Mouse (Mus musculus) forebrain, embryonic 10.5 days (tissue): ENCODE data around the gene Vwf. TPM values are rescaled to one million over a fixed set of nuclear protein-coding genes. Genes with fewer than 3 reads are reported as not detected.

ENCODE experiments used
- DNase-seq: peaks from one replicate; pipeline ENCODE4 v3.0.0-alpha.2; 2017; ENCODE audit warnings: low spot score; ENCODE audit errors: extremely low spot score
- H3K27ac ChIP-seq: fragments of 300-500 bp; sonication (generic); 2 replicates; pipeline ENCODE4 v1.5.1; 2016; ENCODE audit warnings: mild to moderate bottlenecking
- H3K27me3 ChIP-seq: fragments of 300-500 bp; sonication (generic); 2 replicates; pipeline ENCODE4 v1.6.1; 2016; ENCODE audit warnings: mild to moderate bottlenecking; ENCODE audit not compliant: poor library complexity, severe bottlenecking
- H3K36me3 ChIP-seq: fragments of 300-500 bp; sonication (generic); replicated peaks from 2 replicates; pipeline ENCODE4 v1.6.1; 2016; ENCODE audit warnings: mild to moderate bottlenecking, moderate library complexity
- H3K4me1 ChIP-seq: fragments of 300-500 bp; sonication (generic); 2 replicates; pipeline ENCODE4 v1.6.1; 2016
- H3K4me3 ChIP-seq: fragments of 300-500 bp; sonication (generic); 2 replicates; pipeline ENCODE4 v1.5.1; 2016; ENCODE audit warnings: mild to moderate bottlenecking, moderate library complexity
- H3K9me3 ChIP-seq: fragments of 300-500 bp; sonication (generic); 2 replicates; pipeline ENCODE4 v1.6.1; 2016; ENCODE audit warnings: mild to moderate bottlenecking, moderate library complexity
- WGBS: fragments of 180-500 bp; shearing (Covaris S2); methylation state at CpG from one replicate; pipeline ENCODE4 v1.1.7; 2016; 5-methylcytosine and 5-hydroxymethylcytosine counted together
- polyA plus RNA-seq: library from polyadenylated mRNA; unstranded; fragments of >200 nt; fragmentation: Nextera tagmentation; extraction: Ambion mirVana; gene quantifications from 2 replicates; pipeline ENCODE4 v1.2.1, GENCODE M21; 2016

Gene Vwf
- polyA plus RNA-seq, 1 experiment from 2014 or later, result 5.9 TPM

- DNase-seq, result no peak
- Histone ChIP-seq H3K4me3 (no peak overlapping the region), H3K9me3 (no peaks in the 10 kb centered on the region), H3K27ac (no peak overlapping the region), H3K36me3 (no peaks in the 10 kb centered on the region), H3K4me1 (peaks cover 3% of the 10 kb centered on the region; the same call in 1 of the 2 replicates), H3K27me3 (no peaks in the 10 kb centered on the region)
- 91% methylated on average over 11 of the region's 11 CpGs for WGBS
Measured at GRCm38 (mm10) chr6:125680613-125681012, 134.0 kb downstream of the Vwf start.

GRCm38 (mm10) chr6:125685420-125685819, 138.8 kb downstream of the Vwf start:
- no peaks in the 10 kb centered on the region for H3K36me3 ChIP-seq
- no peak overlapping the region for H3K4me3 ChIP-seq
- peaks cover 26% of the 10 kb centered on the region for H3K27me3 ChIP-seq
- no peaks in the 10 kb centered on the region for H3K9me3 ChIP-seq
- no peak for DNase-seq
- H3K27ac ChIP-seq, result no peak overlapping the region
- H3K4me1 ChIP-seq, result peaks cover 10% of the 10 kb centered on the region

DNA sequence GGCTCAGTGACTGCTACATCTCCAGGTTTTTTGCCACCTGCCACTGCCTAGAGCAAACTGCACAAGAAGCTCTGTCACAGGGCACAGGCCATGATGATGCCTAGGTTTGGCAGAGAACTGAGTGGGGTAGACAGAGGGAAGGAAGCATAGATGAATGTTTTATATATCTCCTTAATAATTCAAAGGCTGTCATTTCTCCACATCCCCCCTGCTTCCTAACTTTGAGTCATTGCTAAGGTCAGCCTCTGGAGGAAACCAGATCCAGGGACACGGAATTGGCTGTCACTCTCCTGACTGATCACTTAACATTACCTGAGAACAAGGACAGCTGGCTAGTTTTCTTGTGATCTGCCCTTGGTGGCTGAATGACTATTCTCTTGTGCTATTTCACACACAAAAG, 141.4 kb downstream of the Vwf start:
- Histone ChIP-seq H3K36me3 (no peaks in the 10 kb centered on the region), H3K4me1 (peaks cover 14% of the 10 kb centered on the region), H3K9me3 (no peaks in the 10 kb centered on the region), H3K27ac (no peak overlapping the region), H3K4me3 (no peak overlapping the region), H3K27me3 (peaks cover 45% of the 10 kb centered on the region)
- no peak for DNase-seq
- 77% methylated on average over 1 of the region's 1 CpGs for WGBS

DNA sequence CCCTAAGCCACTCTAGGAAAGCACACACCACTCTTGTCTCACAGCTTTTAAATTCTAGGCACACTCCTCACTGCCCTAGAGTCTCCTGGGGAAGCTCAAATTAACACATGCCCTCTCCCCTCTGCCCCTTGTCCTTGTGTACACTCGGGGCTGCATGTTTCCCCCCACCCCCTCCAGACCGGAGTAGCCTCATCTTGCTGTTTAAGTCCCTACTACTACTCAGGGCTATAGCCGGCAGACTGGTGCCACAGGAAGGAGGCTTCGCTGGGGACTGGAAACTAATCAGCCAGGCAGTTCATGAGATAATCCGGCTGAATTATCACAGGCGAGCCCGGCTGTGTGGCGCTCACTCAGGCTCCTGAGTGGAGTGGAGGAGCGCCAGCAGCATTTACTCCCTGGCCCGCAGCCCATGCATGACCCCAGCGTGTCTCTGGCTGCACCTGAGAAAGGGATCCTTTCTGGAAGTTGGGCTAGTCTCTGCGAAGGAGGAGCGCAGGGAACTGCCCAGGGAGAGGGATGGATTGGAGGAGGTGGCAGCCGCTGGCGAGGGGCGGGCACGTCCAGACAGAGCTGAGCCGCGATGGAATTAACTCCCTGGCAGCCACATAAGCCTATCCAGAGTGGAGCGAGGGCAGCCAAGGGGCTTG, 143.6 kb downstream of the Vwf start, which contains the start of gene Ano2:
Ano2 (plus strand) TSS at position 363 of the 647 bp plus-strand sequence.
- DNase-seq, result peak; percentile 23
- Histone ChIP-seq H3K27ac (no peak within 1 kb of the TSS; the same call in 1 of the 2 replicates), H3K4me3 (peak within 1 kb of the TSS; percentile 49), H3K4me1 (peaks cover 17% of the 10 kb centered on the region), H3K27me3 (peaks cover 45% of the 10 kb centered on the region), H3K36me3 (no peaks in the 10 kb centered on the region), H3K9me3 (no peaks in the 10 kb centered on the region)
- WGBS, result under 1% methylated on average over 20 of the region's 20 CpGs

- no peak overlapping the region for H3K4me3 ChIP-seq
- no peaks in the 10 kb centered on the region for H3K9me3 ChIP-seq
- H3K27me3 ChIP-seq, result no peaks in the 10 kb centered on the region
- H3K36me3 ChIP-seq, result no peaks in the 10 kb centered on the region
- H3K4me1 ChIP-seq, result no peaks in the 10 kb centered on the region
- no peak overlapping the region for H3K27ac ChIP-seq
- DNase-seq, result no peak
- WGBS, result 90% methylated on average over 2 of the region's 2 CpGs
Measured at GRCm38 (mm10) chr6:125701146-125701545, 154.6 kb downstream of the Vwf start.

DNA sequence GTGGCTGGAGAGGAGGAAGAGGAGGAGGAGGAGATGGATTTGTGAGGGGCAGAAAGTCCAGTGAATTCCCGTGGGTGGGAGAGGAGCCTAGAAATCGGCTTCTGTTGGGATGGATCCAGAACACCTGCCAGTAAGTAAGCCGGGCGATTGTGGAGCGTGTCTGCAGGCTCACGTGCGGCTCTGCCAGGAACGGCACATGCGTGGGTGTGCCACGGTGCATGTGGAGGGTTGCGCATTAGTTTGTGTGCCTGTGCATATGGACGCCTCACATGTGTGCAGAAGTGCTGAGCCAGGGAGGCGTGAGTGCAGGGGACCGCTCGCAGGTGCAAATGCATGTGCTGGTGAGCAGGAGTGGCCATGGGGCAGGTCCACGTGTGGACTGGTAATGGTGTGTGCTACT, 164.7 kb downstream of the Vwf start:
- Histone ChIP-seq H3K36me3 (no peaks in the 10 kb centered on the region), H3K27me3 (no peaks in the 10 kb centered on the region), H3K9me3 (no peaks in the 10 kb centered on the region), H3K4me3 (no peak overlapping the region), H3K4me1 (no peaks in the 10 kb centered on the region), H3K27ac (no peak overlapping the region)
- 90% methylated on average over 16 of the region's 16 CpGs for WGBS
- DNase-seq, result no peak

GRCm38 (mm10) chr6:125726408-125726807, 179.8 kb downstream of the Vwf start:
- no peak overlapping the region for H3K4me3 ChIP-seq
- no peak for DNase-seq
- WGBS, result 85% methylated on average over 2 of the region's 2 CpGs
- no peaks in the 10 kb centered on the region for H3K36me3 ChIP-seq
- H3K27me3 ChIP-seq, result no peaks in the 10 kb centered on the region
- no peak overlapping the region for H3K27ac ChIP-seq
- H3K9me3 ChIP-seq, result no peaks in the 10 kb centered on the region
- H3K4me1 ChIP-seq, result peaks cover 9% of the 10 kb centered on the region; the same call in 1 of the 2 replicates

GRCm38 (mm10) chr6:125727484-125727911, 180.9 kb downstream of the Vwf start:
- H3K27ac ChIP-seq, result no peak overlapping the region
- H3K9me3 ChIP-seq, result no peaks in the 10 kb centered on the region
- H3K36me3 ChIP-seq, result no peaks in the 10 kb centered on the region
- no peak overlapping the region for H3K4me3 ChIP-seq
- H3K4me1 ChIP-seq, result peaks cover 9% of the 10 kb centered on the region; the same call in 1 of the 2 replicates
- WGBS, result 56% methylated on average over 5 of the region's 5 CpGs
- no peak for DNase-seq
- H3K27me3 ChIP-seq, result no peaks in the 10 kb centered on the region

DNA sequence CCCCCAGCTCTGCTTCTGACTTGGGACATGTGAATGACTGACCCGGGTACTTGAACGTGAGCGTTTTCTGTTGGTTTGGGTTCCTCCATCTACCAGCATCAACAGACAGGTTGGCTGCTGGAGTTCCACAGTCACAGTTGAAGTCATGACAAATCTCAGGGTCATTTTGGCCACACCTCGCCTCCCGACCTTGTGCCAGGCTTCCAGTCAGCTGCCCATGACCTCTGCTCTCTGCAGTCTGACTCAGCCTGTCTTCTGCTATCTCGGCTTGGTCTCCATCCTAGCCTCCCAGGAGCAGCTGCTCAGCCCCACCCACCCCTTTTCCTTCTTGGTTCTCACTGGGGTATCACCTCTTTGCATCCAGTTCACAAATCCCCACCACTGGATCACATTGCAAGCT, 182.9 kb downstream of the Vwf start:
- 86% methylated on average over 6 of the region's 6 CpGs for WGBS
- no peaks in the 10 kb centered on the region for H3K36me3 ChIP-seq

DNA sequence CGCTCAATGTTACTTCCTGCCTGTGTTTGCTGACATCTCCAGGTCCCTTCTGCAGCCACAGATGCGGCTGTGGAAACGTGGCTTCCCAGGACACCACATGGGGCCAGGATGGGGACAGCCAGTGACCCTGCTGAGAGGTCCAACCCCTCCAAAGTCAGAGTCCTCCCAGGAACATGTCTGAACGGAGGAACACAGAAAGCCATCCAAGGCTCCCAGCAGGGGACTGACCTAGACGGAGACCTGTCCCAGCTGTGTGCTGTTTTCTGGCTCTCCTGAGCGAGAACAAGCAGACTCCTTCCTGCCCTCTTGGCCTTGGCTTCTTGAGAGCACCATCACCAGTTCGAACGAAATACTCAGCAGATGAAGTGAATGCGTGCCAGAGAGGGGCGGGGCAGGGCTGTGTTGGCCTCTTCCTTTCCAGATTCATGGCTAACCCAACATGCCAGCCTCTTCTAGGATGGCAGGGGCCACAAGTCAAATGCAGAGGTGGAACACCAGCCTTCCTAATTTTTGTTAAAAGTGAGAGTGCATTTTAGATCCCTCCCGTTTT, 183.5 kb downstream of the Vwf start:
- Histone ChIP-seq H3K9me3 (no peaks in the 10 kb centered on the region), H3K27me3 (no peaks in the 10 kb centered on the region), H3K36me3 (no peaks in the 10 kb centered on the region), H3K4me1 (peaks cover 9% of the 10 kb centered on the region; the same call in 1 of the 2 replicates), H3K4me3 (no peak overlapping the region), H3K27ac (no peak overlapping the region)
- 70% methylated on average over 11 of the region's 11 CpGs for WGBS
- DNase-seq, result no peak

More for the DNA sequence above, 182.9 kb downstream of the Vwf start:
- Histone ChIP-seq H3K4me3 (no peak overlapping the region), H3K4me1 (peaks cover 9% of the 10 kb centered on the region; the same call in 1 of the 2 replicates), H3K27me3 (no peaks in the 10 kb centered on the region), H3K9me3 (no peaks in the 10 kb centered on the region), H3K27ac (no peak overlapping the region)
- no peak for DNase-seq

Other genes starting within 250 kb of the Vwf start
- 16.1 and 17.2 TPM in 2 replicates for gene Ltbr, start 232.9 kb upstream of the Vwf start, polyA plus RNA-seq
- 0.20 and 0.30 TPM in 2 replicates for gene Scnn1a, start 226.1 kb upstream of the Vwf start, polyA plus RNA-seq
- gene Tnfrsf1a, start 197.4 kb upstream of the Vwf start, polyA plus RNA-seq, result 24.1 and 24.4 TPM in 2 replicates
- gene Plekhg6, start 166.0 kb upstream of the Vwf start, polyA plus RNA-seq, result 0.07 TPM in 2 replicates
- gene Cd9, start 52.0 kb upstream of the Vwf start, polyA plus RNA-seq, result 35.3 and 38.2 TPM in 2 replicates
- gene Ano2, start 143.6 kb downstream of the Vwf start, polyA plus RNA-seq, result 0.12 and 0.23 TPM in 2 replicates